Mouse (Mus musculus): ENCODE results near the gene Gnb1l. TPM values are rescaled to one million over a fixed set of nuclear protein-coding genes. Genes with fewer than 3 reads are reported as not detected.

Gnb1l gene
- total RNA-seq, 2 experiments from 2014 or later = 6.3 to 6.9 TPM

GRCm38 (mm10) chr16:18586076-18586905, 87.8 kb downstream of the Gnb1l start:
- DNase-seq (ENCODE audit: low spot score in 2 of 2) = no peak

- no peak for DNase-seq (ENCODE audit: low spot score in 2 of 2)
Observed at GRCm38 (mm10) chr16:18586906-18587546, 88.5 kb downstream of the Gnb1l start.

GRCm38 (mm10) chr16:18587847-18588737, 89.6 kb downstream of the Gnb1l start:
- no peak for DNase-seq (ENCODE audit: low spot score in 2 of 2)

GRCm38 (mm10) chr16:18588738-18589055, 90.2 kb downstream of the Gnb1l start:
- no peak for DNase-seq (ENCODE audit: low spot score in 2 of 2)

GRCm38 (mm10) chr16:18589080-18589621, 90.6 kb downstream of the Gnb1l start:
- no peak for DNase-seq (ENCODE audit: low spot score in 2 of 2)

- no peak for DNase-seq (ENCODE audit: low spot score in 2 of 2)
Observed at GRCm38 (mm10) chr16:18589804-18590790, 91.6 kb downstream of the Gnb1l start, which contains the start of gene Tbx1. Gene Tbx1, minus strand, starts transcription at chr16:18590671.

GRCm38 (mm10) chr16:18591047-18592018, 92.8 kb downstream of the Gnb1l start:
- DNase-seq (ENCODE audit: low spot score in 2 of 2) = no peak

GRCm38 (mm10) chr16:18593930-18594329, 95.4 kb downstream of the Gnb1l start:
- no peak for DNase-seq (ENCODE audit: low spot score in 2 of 2)

GRCm38 (mm10) chr16:18596255-18596654, 97.7 kb downstream of the Gnb1l start:
- no peak for DNase-seq (ENCODE audit: low spot score in 2 of 2)

GRCm38 (mm10) chr16:18598006-18598405, 99.5 kb downstream of the Gnb1l start:
- no peak for DNase-seq (ENCODE audit: low spot score in 2 of 2)

GRCm38 (mm10) chr16:18601447-18601846, 102.9 kb downstream of the Gnb1l start:
- no peak for DNase-seq (ENCODE audit: low spot score in 2 of 2)

- DNase-seq (ENCODE audit: low spot score in 2 of 2) = no peak
Observed at GRCm38 (mm10) chr16:18604267-18604701, 105.8 kb downstream of the Gnb1l start.

- DNase-seq (ENCODE audit: low spot score in 2 of 2) = no peak
Observed at GRCm38 (mm10) chr16:18605705-18606104, 107.2 kb downstream of the Gnb1l start.

GRCm38 (mm10) chr16:18608226-18608625, 109.7 kb downstream of the Gnb1l start:
- no peak for DNase-seq (ENCODE audit: low spot score in 2 of 2)

GRCm38 (mm10) chr16:18609099-18609498, 110.6 kb downstream of the Gnb1l start:
- no peak for DNase-seq (ENCODE audit: low spot score in 2 of 2)

GRCm38 (mm10) chr16:18611752-18612151, 113.2 kb downstream of the Gnb1l start:
- DNase-seq (ENCODE audit: low spot score in 2 of 2) = no peak

GRCm38 (mm10) chr16:18613301-18613700, 114.8 kb downstream of the Gnb1l start:
- DNase-seq (ENCODE audit: low spot score in 2 of 2) = no peak
